Mouse (Mus musculus) midbrain, embryonic 16.5 days (tissue): ENCODE measurements around the gene Cbarp. TPM values are rescaled to one million over a fixed set of nuclear protein-coding genes. Genes with fewer than 3 reads are reported as not detected.

Source experiments
- ATAC-seq: fragments of 200-750 bp; cut with Nextera tagmentation; 2 replicates; pipeline ENCODE4 v1.8.0; 2017; ENCODE audit warnings: moderate TSS enrichment
- H3K27ac ChIP-seq: fragments of 300-500 bp; sonication (generic); 2 replicates; pipeline ENCODE4 v1.5.1; 2014; ENCODE audit warnings: mild to moderate bottlenecking, low read length, mixed read lengths
- H3K27me3 ChIP-seq: fragments of 300-500 bp; sonication (generic); 2 replicates; pipeline ENCODE4 v1.6.1; 2014; ENCODE audit warnings: low read depth, low read length, mixed read lengths; ENCODE audit not compliant: control insufficient read depth, insufficient read depth
- H3K36me3 ChIP-seq: fragments of 300-500 bp; sonication (generic); 2 replicates; pipeline ENCODE4 v1.6.1; 2014; ENCODE audit warnings: mild to moderate bottlenecking, low read length, moderate library complexity, mixed read lengths; ENCODE audit not compliant: control insufficient read depth, insufficient read depth
- H3K4me1 ChIP-seq: fragments of 300-500 bp; sonication (generic); 2 replicates; pipeline ENCODE4 v1.6.1; 2014; ENCODE audit warnings: mild to moderate bottlenecking, low read length, mixed read lengths; ENCODE audit not compliant: control insufficient read depth, insufficient read depth
- H3K4me2 ChIP-seq: fragments of 300-500 bp; sonication (generic); 2 replicates; pipeline ENCODE4 v1.6.1; 2014; ENCODE audit warnings: mild to moderate bottlenecking, low read length, mixed read lengths
- H3K4me3 ChIP-seq: fragments of 300-500 bp; sonication (generic); 2 replicates; pipeline ENCODE4 v1.5.1; 2014; ENCODE audit warnings: low read depth, mild to moderate bottlenecking, low read length, moderate library complexity, mixed read lengths
- H3K9ac ChIP-seq: fragments of 300-500 bp; sonication (generic); 2 replicates; pipeline ENCODE4 v1.6.1; 2014; ENCODE audit warnings: low read depth, low read length, mixed read lengths
- H3K9me3 ChIP-seq: fragments of 300-500 bp; sonication (generic); replicated peaks from 2 replicates; pipeline ENCODE4 v1.6.1; 2014; ENCODE audit warnings: mild to moderate bottlenecking, low read length, mixed read lengths; ENCODE audit not compliant: control insufficient read depth, poor library complexity, severe bottlenecking
- WGBS: fragments of 180-500 bp; shearing (Covaris S2); extraction: QIAGEN DNeasy Blood & Tissue Kit; methylation state at CpG from one replicate; pipeline ENCODE4 v1.1.7; 2014; 5-methylcytosine and 5-hydroxymethylcytosine counted together
- polyA plus RNA-seq: library from polyadenylated mRNA; unstranded; fragments of >200 nt; fragmentation: Nextera tagmentation; extraction: Ambion mirVana; gene quantifications from 2 replicates; pipeline ENCODE4 v1.2.1, GENCODE M21; 2015

Cbarp gene
- polyA plus RNA-seq, 1 experiment from 2014 or later: 81.6 TPM

DNA sequence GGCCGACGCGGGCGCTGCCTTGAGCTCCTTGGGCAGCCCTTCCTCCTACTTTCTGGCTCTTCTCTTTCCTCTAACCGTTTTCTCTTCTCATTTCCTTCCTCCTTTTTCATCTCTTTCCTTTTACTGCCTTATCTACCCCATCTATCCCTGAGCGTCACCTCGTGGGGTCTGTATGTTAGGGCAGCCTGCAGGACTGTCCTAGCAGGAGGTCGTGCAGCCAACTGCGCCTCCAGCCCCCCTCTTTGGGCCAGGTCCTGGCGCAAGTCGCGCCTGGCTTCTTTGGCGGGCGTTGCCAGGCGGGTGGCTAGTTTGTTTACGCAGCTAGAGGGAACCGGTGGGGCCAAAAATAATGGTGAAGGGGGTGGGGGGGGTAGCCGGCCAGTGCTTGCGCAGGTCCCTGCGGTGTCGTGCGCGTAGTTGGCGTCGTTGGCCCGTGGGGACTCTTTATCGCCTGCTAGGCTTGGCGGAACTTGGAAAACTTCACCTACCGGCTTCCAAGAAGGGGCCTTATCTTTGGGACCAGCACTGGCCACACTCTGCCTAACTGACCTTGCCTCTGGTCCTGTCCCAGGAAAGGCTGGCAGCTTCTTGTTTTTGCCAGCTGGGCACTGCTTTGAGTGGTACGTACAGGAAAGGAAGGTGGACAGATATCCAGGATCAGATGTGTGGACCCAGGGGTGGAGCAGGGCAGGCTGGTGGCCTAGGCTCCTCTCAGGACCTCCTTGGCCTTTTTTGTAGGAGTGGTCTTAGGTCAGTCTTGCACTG lies 23.5 kb downstream of the Cbarp start:
- 5% methylated on average over 30 of the region's 30 CpGs for WGBS
- ATAC-seq: no peak
- Histone ChIP-seq H3K4me2 (peak overlapping the region; percentile 98), H3K4me1 (peaks cover 34% of the 10 kb centered on the region), H3K27ac (no peak overlapping the region), H3K9me3 (no peaks in the 10 kb centered on the region), H3K9ac (peak overlapping the region; percentile 89), H3K36me3 (peaks cover 5% of the 10 kb centered on the region; the same call in 1 of the 2 replicates), H3K4me3 (peak overlapping the region; percentile 93), H3K27me3 (no peaks in the 10 kb centered on the region)

DNA sequence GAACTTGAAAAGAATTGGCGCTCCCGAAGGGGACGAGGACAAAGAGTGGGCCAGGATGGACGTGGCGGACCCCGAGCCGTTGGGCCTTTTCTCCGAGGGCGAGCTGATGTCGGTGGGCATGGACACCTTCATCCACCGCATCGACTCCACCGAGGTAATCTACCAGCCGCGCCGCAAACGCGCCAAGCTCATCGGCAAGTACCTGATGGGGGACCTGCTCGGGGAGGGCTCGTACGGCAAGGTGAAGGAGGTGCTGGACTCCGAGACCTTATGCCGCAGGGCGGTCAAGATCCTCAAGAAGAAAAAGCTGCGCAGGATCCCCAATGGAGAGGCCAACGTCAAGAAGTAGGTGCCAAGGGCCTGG lies 24.1 kb downstream of the Cbarp start:
- H3K4me3 ChIP-seq: peak overlapping the region; percentile 93
- H3K36me3 ChIP-seq: peaks cover 4% of the 10 kb centered on the region; the same call in 1 of the 2 replicates
- 1% methylated on average over 27 of the region's 27 CpGs for WGBS
- no peaks in the 10 kb centered on the region for H3K9me3 ChIP-seq
- no peaks in the 10 kb centered on the region for H3K27me3 ChIP-seq
- peak overlapping the region; percentile 98 for H3K4me2 ChIP-seq
- ATAC-seq: no peak
- H3K9ac ChIP-seq: peak overlapping the region; percentile 89
- peaks cover 34% of the 10 kb centered on the region for H3K4me1 ChIP-seq
- H3K27ac ChIP-seq: no peak overlapping the region

DNA sequence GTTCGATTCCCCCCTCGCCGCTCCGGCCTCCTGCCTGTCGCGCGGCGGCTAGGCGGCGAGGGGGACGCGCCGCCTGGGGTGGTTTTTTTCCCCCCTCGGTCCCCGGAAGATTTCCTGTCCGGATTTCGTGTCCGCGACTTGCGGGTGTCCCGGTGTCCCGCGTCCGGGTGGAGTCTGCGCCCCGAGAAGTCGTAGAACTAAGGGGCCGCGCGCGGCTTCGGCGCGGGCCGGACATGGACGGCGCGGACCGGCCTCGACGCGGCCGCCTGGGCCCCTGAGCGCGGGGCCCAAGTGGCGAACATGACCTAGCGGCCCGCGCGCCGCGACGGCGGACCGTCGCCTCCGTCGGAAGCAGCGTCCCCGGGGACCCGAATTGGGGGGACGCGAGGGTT lies 24.7 kb downstream of the Cbarp start:
- 0 out of 2 replicates have a peak, but pooled peaks have one; percentile 9 for ATAC-seq
- WGBS: under 1% methylated on average over 63 of the region's 63 CpGs
- peak overlapping the region; percentile 89 for H3K9ac ChIP-seq
- peak overlapping the region; percentile 98 for H3K4me2 ChIP-seq
- H3K4me1 ChIP-seq: peaks cover 34% of the 10 kb centered on the region
- no peaks in the 10 kb centered on the region for H3K27me3 ChIP-seq
- H3K9me3 ChIP-seq: no peaks in the 10 kb centered on the region
- H3K36me3 ChIP-seq: 0 out of 2 replicates have a peak, but pooled peaks cover 2% of the 10 kb centered on the region
- peak overlapping the region; percentile 83 for H3K27ac ChIP-seq
- peak overlapping the region; percentile 93 for H3K4me3 ChIP-seq

DNA sequence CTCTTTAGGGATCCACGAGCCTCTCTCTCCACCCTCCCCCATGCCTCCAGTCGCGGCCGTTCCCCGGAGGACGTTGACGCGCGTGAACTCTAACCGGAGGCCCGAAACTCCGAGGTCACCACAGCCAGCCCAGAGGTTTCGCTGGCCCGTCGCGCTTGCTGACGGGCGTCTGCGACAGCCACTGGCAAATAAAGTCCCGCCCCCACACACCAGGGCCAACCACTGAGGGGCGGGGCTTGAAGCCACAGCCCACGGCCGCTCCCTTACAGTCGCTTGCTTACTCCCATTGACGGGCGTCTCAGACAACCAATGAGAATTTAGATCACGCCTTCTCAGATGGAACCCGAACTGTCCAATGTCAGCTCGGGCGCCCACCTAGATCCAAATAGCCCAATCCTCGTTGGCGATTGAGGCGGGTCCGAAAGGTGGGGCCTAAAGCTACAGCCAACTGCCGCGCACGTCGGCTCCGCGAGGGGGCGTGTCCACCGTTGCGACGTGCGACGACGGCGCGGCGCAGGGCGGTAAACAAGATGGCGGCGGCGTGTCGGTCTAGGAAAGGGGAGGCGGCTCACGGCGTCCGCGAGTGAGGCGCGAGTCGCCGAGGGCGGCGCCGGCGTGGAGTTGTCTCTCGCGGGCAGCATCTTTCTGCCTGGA lies 25.2 kb downstream of the Cbarp start, which contains the start of gene Stk11:
Stk11 (plus strand) TSS at position 514 of the 654 bp plus-strand sequence.
- H3K36me3 ChIP-seq: 0 out of 2 replicates have a peak, but pooled peaks cover 2% of the 10 kb centered on the region
- peaks cover 34% of the 10 kb centered on the region for H3K4me1 ChIP-seq
- peak within 1 kb of the TSS; percentile 89 for H3K9ac ChIP-seq
- peak within 1 kb of the TSS; percentile 98 for H3K4me2 ChIP-seq
- H3K27ac ChIP-seq: peak within 1 kb of the TSS; percentile 83
- no peaks in the 10 kb centered on the region for H3K27me3 ChIP-seq
- peak; percentile 99 for ATAC-seq
- no peaks in the 10 kb centered on the region for H3K9me3 ChIP-seq
- 0% methylated on average over 70 of the region's 70 CpGs for WGBS
- H3K4me3 ChIP-seq: peak within 1 kb of the TSS; percentile 93

DNA sequence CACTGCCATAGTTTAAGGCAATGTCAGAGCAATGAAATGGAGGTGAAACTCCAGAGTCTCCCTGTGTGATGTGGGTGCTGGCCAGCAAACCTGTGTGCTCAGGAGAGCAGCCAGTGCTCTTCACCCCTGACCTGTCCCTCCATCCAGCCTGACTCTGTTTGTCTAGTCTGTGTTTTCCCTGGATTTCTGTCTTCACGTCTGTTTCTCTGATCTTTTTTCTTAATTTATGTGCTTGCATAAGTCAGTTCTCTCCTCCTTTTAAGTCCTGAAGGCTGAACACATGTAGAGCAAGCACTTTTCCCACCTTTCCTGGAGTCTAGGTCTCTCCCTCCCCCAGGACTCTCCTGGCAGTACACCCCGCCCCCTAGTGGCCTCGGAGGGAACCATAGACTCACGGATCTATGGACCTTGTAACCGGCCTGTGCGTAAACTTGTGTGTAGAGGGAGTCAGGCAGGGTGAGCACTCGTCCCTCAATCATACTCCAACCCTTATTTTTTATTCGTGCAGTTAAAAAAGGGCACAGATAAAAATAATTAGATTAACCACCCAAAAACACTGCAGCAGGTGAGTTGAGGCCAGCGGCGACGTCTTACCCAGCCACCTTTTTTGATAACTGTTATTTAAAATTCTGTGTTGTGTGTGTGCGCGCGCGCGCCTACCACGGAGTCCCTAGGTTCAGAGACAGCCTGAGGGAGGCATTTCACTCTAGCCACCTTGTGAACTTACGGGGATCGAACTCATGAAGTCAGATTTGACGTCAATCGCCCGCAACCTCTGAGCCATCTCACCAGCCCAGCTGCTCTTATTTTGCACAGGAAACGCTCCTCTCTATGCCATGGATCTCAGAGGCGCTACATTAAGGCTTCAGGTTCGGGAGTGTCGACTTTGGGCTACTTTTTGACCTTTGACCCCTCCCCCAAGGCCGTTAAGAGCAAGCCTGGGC lies 26.0 kb downstream of the Cbarp start:
- Histone ChIP-seq H3K4me2 (peak overlapping the region; percentile 70), H3K4me3 (peak overlapping the region; percentile 93), H3K9ac (peak overlapping the region; percentile 49), H3K36me3 (no peaks in the 10 kb centered on the region), H3K27me3 (no peaks in the 10 kb centered on the region), H3K27ac (peak overlapping the region; percentile 74), H3K4me1 (peaks cover 34% of the 10 kb centered on the region), H3K9me3 (no peaks in the 10 kb centered on the region)
- peak; percentile 39 for ATAC-seq
- 3% methylated on average over 27 of the region's 27 CpGs for WGBS

DNA sequence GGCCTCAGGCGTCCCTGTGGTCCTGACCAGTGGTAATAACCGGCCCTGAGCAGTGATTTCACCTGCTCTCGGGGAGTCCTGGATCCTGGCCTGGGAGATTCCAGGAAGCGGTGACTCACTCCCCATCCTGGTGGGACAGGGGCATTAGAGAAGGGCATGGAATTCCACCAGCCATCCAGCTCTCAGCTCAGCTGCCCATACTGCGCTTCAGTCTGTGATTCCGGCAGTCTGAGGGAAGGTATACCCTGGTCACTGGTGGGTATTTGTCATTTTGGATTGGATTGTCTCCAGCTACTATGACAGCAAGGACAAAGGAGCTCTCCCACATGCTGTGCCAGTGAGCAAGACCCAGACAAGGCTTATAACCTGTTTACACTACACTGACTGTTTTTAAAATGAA lies 33.0 kb downstream of the Cbarp start:
- Histone ChIP-seq H3K9me3 (no peaks in the 10 kb centered on the region), H3K4me3 (no peak overlapping the region), H3K27me3 (no peaks in the 10 kb centered on the region), H3K9ac (no peak overlapping the region), H3K4me2 (no peak overlapping the region), H3K36me3 (no peaks in the 10 kb centered on the region), H3K4me1 (no peaks in the 10 kb centered on the region), H3K27ac (no peak overlapping the region)
- ATAC-seq: no peak
- 60% methylated on average over 6 of the region's 6 CpGs for WGBS

DNA sequence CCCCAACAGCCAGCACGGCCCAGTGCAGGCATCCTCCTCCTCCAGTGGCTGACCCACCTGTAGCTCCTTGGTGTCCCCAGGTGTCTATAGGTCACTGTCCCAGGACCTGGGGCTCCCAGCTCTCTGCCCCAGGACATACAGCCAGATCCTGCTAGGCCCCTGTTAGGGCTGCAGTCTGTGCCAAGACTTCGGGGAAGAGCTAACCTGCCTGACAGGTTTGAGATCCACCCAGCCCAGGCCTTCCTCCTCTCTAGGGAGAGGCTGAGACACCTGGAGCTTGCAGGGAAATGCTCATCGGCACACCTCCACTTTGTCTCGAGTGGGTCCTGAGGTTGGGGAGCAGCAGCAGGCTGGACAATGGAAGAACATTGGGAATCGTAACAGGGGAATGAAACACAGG lies 34.7 kb downstream of the Cbarp start:
- H3K9me3 ChIP-seq: no peaks in the 10 kb centered on the region
- no peak overlapping the region for H3K27ac ChIP-seq
- WGBS: 75% methylated on average over 5 of the region's 5 CpGs
- no peak overlapping the region for H3K4me3 ChIP-seq
- H3K36me3 ChIP-seq: no peaks in the 10 kb centered on the region
- no peaks in the 10 kb centered on the region for H3K27me3 ChIP-seq
- peaks cover 10% of the 10 kb centered on the region for H3K4me1 ChIP-seq
- ATAC-seq: no peak
- H3K9ac ChIP-seq: no peak overlapping the region
- no peak overlapping the region for H3K4me2 ChIP-seq

DNA sequence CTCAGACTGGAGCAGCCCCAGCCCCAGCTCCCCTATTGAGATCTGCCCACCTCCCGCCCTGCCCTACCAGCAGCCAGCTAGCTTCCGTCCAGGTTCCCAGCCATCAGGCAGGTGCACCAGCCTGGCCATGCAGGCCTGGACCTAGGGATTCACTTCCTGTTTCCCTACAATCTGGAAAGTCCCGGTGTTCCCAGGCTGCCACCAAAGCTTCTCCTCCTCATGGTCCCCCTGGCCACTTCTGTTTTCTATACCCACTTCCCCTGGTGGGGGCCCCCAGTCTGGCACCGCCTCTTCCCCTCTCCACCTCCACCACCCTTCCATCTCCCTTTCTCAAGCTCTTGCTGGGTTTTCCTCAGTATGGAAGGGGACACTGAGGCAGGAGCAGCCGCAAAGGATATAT lies 35.2 kb downstream of the Cbarp start, which contains the start of gene Sbno2:
Sbno2 (minus strand) TSS at position 112 of the 400 bp plus-strand sequence.
- ATAC-seq: no peak
- Histone ChIP-seq H3K27ac (no peak within 1 kb of the TSS), H3K4me3 (no peak within 1 kb of the TSS), H3K9me3 (no peaks in the 10 kb centered on the region), H3K36me3 (no peaks in the 10 kb centered on the region), H3K27me3 (no peaks in the 10 kb centered on the region), H3K4me1 (peaks cover 11% of the 10 kb centered on the region), H3K4me2 (no peak within 1 kb of the TSS), H3K9ac (no peak within 1 kb of the TSS)
- WGBS: 76% methylated on average over 5 of the region's 5 CpGs
